Mouse (Mus musculus) left cerebral cortex, postnatal 4 days (tissue): ENCODE measurements at regions not wholly inside any gene's neighbourhood (a gene's known extent, or its start where the extent isn't known, plus 50 kb on each side); places are given as distances from the start of the nearest gene placed in this dataset.

Experiments
- DNase-seq: peaks from one replicate; pipeline ENCODE4 v3.0.0-alpha.2; 2022
- intact Hi-C: fragments of 180-260 bp; cut with DNase I; formaldehyde crosslinking; loops from one replicate; pipeline ENCODE4 v1.15.1; 2025

- peak; percentile 35 for DNase-seq
- intact Hi-C loops = loop anchor here (5.0 kb wide), 1 partner anchor 259 kb away; no protein-coding TSS in a partner anchor
These were observed 63.6 kb upstream of the Dcx start for GRCm38 (mm10) chrX:143996716-143997115.
